Mouse (Mus musculus) gastrocnemius, postnatal 4 days (tissue): ENCODE measurements around the gene Tnmd. TPM values are rescaled to one million over a fixed set of nuclear protein-coding genes. Genes with fewer than 3 reads are reported as not detected.

ENCODE experiments used
- DNase-seq, 2 experiments: peaks; one replicate each; pipeline ENCODE4 v3.0.0; 2021 to 2022; ENCODE audit warnings: low spot score in 2 of 2, mixed read lengths in 2 of 2
- long read RNA-seq, 2 experiments: library from polyadenylated mRNA; stranded (forward); transcript quantifications; one replicate each; pipeline ENCODE4 v2.0.0; 2021
- total RNA-seq, 2 experiments: library from RNA; stranded (reverse); gene quantifications; 2 replicates each; pipeline ENCODE4 v1.2.3; 2021

Tnmd gene
- 100 to 1,000 TPM; 127 to 255 TPM for total RNA-seq
- long read RNA-seq, experiment 1, transcript Tnmd-201 (7 exons, 1,353 nt): major isoform, 299 of 312 reads
- long read RNA-seq, experiment 1, partial matches to known transcripts: 5 of 312 reads
- long read RNA-seq, experiment 1, other reads (novel, unspliced or antisense): 8 of 312 reads
- long read RNA-seq, experiment 2, transcript Tnmd-201 (7 exons, 1,353 nt): major isoform, 278 of 300 reads
- long read RNA-seq, experiment 2, partial matches to known transcripts: 8 of 300 reads
- long read RNA-seq, experiment 2, other reads (novel, unspliced or antisense): 14 of 300 reads

DNA sequence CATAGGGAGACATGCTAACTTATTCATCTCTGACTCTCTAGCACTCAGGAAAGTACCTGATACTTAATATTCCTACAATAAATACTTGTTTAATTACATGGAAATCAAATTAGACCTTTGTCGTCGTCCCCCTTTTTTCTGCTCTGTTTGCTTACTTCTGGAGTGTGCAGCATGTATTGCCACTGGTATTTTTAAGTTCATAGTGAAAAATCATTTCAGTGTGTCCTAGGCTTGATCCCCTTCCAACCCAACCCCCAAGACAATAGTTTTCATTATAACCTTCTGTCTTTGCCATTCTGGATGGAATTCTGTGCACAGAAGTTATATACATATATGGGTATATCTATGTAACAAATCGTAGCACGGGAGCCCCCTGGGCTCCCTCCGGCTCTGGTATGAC, at the start of gene Tnmd:
Tnmd (plus strand) TSS at position 301 of the 400 bp plus-strand sequence.
- DNase-seq: no peak

DNA sequence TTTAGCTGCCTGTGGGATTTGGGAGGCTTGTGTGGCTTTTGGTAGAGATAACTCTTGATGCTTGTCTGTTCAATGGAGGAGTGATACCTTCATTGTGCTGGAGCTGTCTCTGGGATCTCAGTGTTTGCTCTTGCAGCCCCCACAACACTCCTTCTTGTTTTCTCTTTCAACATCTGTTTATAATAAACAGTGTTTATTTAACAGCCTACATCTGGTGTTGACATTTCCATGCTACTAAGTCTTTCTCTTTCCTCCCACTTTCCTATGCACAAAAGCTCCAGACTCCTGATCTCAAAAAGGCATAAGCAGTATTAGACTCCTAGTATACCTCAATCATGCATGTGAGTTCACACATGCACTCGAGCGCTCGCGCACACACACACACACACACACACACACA, 2.9 kb downstream of the Tnmd start:
- DNase-seq: no peak

DNA sequence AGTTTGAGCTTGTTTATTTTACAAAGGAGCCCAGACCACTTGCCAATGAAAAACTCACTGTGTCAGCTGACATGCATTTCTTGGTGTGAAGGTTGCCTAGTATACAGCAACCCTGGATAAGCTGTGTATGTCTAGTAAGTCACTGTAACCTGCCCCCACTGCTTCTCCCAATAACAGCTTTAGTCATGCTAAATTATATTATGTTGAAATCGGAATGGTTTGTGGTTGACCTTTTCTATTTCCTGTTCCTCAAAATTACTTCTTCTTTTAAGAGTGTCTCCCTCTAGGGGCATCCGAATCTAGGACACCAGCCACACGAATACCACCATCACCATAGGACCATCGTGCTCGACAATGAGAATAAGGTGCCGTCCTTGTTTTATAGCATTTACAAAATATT, 19.0 kb downstream of the Tnmd start:
- DNase-seq: no peak

DNA sequence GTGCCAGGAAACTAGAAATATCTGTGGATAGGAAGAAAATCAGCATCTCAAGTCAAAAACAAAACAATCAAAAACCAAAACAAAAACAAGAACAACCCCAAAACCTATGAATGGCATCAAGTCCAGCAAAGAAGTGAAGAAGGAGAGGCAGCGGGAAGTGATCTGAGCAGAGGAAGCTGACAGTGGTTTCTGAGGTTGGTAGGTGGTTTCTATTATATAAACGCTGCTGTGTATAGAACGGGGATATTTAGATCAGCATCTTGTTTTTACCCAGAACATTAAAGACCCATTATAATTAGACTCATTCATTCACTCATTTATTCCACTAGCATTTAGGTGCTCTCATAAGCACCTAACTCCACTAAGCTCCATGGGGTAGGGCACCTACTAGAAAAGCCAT, 36.5 kb downstream of the Tnmd start:
- no peak for DNase-seq

GRCm38 (mm10) chrX:133888111-133888510, 37.3 kb downstream of the Tnmd start:
- DNase-seq: no peak

- DNase-seq: peak; percentile 50 to 72
These were observed 47.3 kb downstream of the Tnmd start, which contains the start of gene Tspan6 for GRCm38 (mm10) chrX:133898014-133898542. Tspan6 (minus strand) TSS chrX:133898429.

- DNase-seq: no peak
These were observed 57.5 kb downstream of the Tnmd start, which contains the start of gene Srpx2 for GRCm38 (mm10) chrX:133908261-133908660. Srpx2 (plus strand) TSS chrX:133908426.

- DNase-seq: peak in 1 of 2 experiments; percentile 33
These were observed 60.8 kb downstream of the Tnmd start for GRCm38 (mm10) chrX:133911397-133912103.

GRCm38 (mm10) chrX:133913006-133913405, 62.2 kb downstream of the Tnmd start:
- DNase-seq: no peak

- DNase-seq: no peak
These were observed 63.4 kb downstream of the Tnmd start for GRCm38 (mm10) chrX:133914219-133914618.

Other genes starting within 250 kb of the Tnmd start
- 10 to 100 TPM; 14.7 to 15.6 TPM for gene Pcdh19, start 162.0 kb upstream of the Tnmd start, total RNA-seq
- gene Tspan6, start 47.4 kb downstream of the Tnmd start, total RNA-seq: 10 to 100 TPM; 28.7 to 33.7 TPM
- gene Srpx2, start 57.4 kb downstream of the Tnmd start, total RNA-seq: 10 to 100 TPM; 21.7 to 22.6 TPM
- 1 to 10 TPM; 1.1 to 1.2 TPM for gene Sytl4, start 130.8 kb downstream of the Tnmd start, total RNA-seq
- gene Cstf2, start 208.2 kb downstream of the Tnmd start, total RNA-seq: 10 to 100 TPM; 29.7 to 34.1 TPM